Mouse (Mus musculus) bone marrow, adult 2 months (tissue): Measurements from ENCODE around the gene Ppp4r3a.

Experiments used
- CTCF ChIP-seq: fragments of 200-500 bp; IDR thresholded peaks from 2 replicates; pipeline ENCODE4 v1.5.1; 2011; ENCODE audit warnings: low read length, control low read depth; ENCODE audit not compliant: control insufficient read depth, insufficient read depth
- POLR2A ChIP-seq: fragments of 200-500 bp; IDR thresholded peaks from 2 replicates; pipeline ENCODE4 v1.6.1; 2011; ENCODE audit warnings: low read depth, mild to moderate bottlenecking, control low read depth, low read length, borderline replicate concordance; ENCODE audit not compliant: control insufficient read depth

DNA sequence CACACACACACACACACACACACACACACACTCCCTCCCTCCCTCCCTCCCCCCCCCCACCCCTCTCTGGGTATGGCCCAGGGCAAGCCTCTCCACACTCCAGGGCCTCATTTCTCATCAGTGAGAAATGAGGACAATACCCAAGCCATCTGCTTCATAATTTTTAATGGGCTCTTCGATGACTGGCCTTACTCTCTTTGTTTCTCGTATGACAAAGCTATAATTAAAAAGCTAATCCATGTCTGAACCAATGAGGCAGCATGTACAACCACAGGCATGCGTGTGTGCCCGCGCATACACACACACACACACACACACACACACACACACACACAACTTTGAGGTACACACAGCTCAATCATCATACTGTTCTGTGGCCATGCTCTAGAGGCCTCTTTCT, 78.5 kb downstream of the Ppp4r3a start:
- no peak for TF ChIP-seq CTCF
- no peak for TF ChIP-seq POLR2A
